Mouse (Mus musculus) brain, adult 10 weeks (tissue): ENCODE results near the gene Map1lc3a. TPM values are rescaled to one million over a fixed set of nuclear protein-coding genes. Genes with fewer than 3 reads are reported as not detected.

ENCODE experiments used
- polyA plus RNA-seq: library from polyadenylated mRNA; stranded (reverse); fragments of 350-450 nt; fragmentation: Illumina TruSeq; extraction: RNeasy Lipid Tissue Mini Kit (QIAGEN cat#74804); gene quantifications from one replicate; pipeline ENCODE4 v1.2.3, GENCODE M21; 2015; ENCODE audit warnings: low read depth, low replicate concordance

Gene Map1lc3a
- 451 TPM for polyA plus RNA-seq

GRCm38 (mm10) chr2:155276195-155276594 is at the start of gene Map1lc3a:
Map1lc3a (plus strand) TSS chr2:155276297.

GRCm38 (mm10) chr2:155236362-155236992 is 39.6 kb upstream of the Map1lc3a start, which contains the start of gene Dynlrb1:
Dynlrb1 (plus strand) TSS chr2:155236533.

Other genes starting within 250 kb of the Map1lc3a start
- 34.0 TPM for gene Ahcy, start 201.8 kb upstream of the Map1lc3a start, polyA plus RNA-seq
- gene Itch, start 142.8 kb upstream of the Map1lc3a start, polyA plus RNA-seq, result 40.2 TPM
- 477 TPM for gene Dynlrb1, start 39.8 kb upstream of the Map1lc3a start, polyA plus RNA-seq
- gene Pigu, start 81.1 kb downstream of the Map1lc3a start, polyA plus RNA-seq, result 33.6 TPM
- 140 TPM for gene Trp53inp2, start 104.8 kb downstream of the Map1lc3a start, polyA plus RNA-seq
- gene Ncoa6, start 197.6 kb downstream of the Map1lc3a start, polyA plus RNA-seq, result 28.6 TPM
- gene Acss2, start 241.7 kb downstream of the Map1lc3a start, polyA plus RNA-seq, result 55.5 TPM
- gene Ggt7, start 241.9 kb downstream of the Map1lc3a start, polyA plus RNA-seq, result 143 TPM